Mouse (Mus musculus) cerebellum, adult 2 months (tissue): ENCODE measurements at regions not wholly inside any gene's neighbourhood (a gene's known extent, or its start where the extent isn't known, plus 50 kb on each side); places are given as distances from the start of the nearest gene placed in this dataset.

ENCODE experiments used
- DNase-seq, 2 experiments: peaks; one replicate each; pipeline ENCODE4 v3.0.0; 2021
- H3K27ac ChIP-seq: fragments of 200-500 bp; 2 replicates; pipeline ENCODE4 v1.5.1; 2012; ENCODE audit warnings: low read length, control low read depth, inconsistent platforms; ENCODE audit not compliant: insufficient read depth
- H3K27me3 ChIP-seq: fragments of 200-500 bp; 2 replicates; pipeline ENCODE4 v1.6.1; 2012; ENCODE audit warnings: inconsistent platforms, mild to moderate bottlenecking, low read length, moderate library complexity; ENCODE audit not compliant: control insufficient read depth, insufficient read depth
- H3K4me1 ChIP-seq: fragments of 200-500 bp; 2 replicates; pipeline ENCODE4 v1.6.1; 2011; ENCODE audit warnings: low read length; ENCODE audit not compliant: control insufficient read depth, insufficient read depth
- H3K4me3 ChIP-seq: fragments of 200-500 bp; replicated peaks from 2 replicates; pipeline ENCODE3; 2011; ENCODE audit warnings: mild to moderate bottlenecking, low read depth, low read length, control low read depth; ENCODE audit not compliant: insufficient read depth
- CTCF ChIP-seq: fragments of 200-500 bp; IDR thresholded peaks from 2 replicates; pipeline ENCODE4 v1.5.1; 2011; ENCODE audit warnings: low read depth, mild to moderate bottlenecking, control low read depth, low read length, moderate library complexity, borderline replicate concordance; ENCODE audit not compliant: insufficient read depth
- POLR2A ChIP-seq: fragments of 200-500 bp; IDR thresholded peaks from 2 replicates; pipeline ENCODE4 v1.6.1; 2011; ENCODE audit warnings: low read length, control low read depth, borderline replicate concordance; ENCODE audit not compliant: insufficient read depth
- WGBS: fragments of 180-500 bp; shearing (Covaris S2); methylation state at CpG from one replicate; pipeline ENCODE4 v1.1.7; 2018; 5-methylcytosine and 5-hydroxymethylcytosine counted together

DNA sequence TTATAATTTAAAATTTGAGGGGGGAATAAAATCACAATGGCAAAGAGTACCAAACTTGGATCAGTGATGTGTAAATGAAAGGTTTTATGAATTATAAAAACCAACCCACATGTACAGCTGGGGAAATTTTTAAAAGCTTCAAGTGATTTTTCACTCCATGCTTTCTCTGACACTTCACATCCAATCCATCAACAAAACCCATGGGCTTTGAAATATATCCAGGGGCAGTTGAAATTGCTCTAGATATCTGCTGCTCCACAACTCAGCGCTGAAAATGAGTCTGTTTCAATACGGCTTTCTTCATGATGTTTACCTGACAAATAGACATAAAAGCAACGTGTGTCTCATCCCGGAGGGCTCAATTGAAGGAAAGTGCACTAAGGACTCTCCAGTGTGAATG lies 214.3 kb upstream of the Klhl1 start:
- H3K27me3 ChIP-seq, result no peaks in the 10 kb centered on the region
- no peak for DNase-seq
- no peak overlapping the region for H3K27ac ChIP-seq
- H3K4me3 ChIP-seq, result no peak overlapping the region
- WGBS, result 72% methylated on average over 4 of the region's 4 CpGs
- TF ChIP-seq POLR2A (no peak), CTCF (no peak)
- H3K4me1 ChIP-seq, result no peaks in the 10 kb centered on the region

DNA sequence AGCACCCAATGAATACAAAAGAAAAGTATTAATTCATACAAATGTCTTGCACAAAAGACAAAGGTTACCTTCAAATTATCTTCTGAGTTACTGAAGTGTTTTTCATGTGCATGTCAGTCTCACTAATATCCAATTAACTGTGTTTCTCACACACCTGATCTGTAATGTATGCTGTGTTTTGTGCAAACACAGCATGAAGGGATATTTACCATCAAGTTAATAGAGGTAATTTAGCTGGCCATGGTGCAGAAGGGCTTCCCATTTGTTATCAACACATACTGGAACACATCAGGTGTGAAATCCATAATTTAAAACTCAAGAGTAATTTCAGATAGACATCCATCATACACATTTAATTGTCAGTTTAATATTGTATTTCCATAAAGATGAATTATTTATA lies 178.2 kb upstream of the Klhl1 start:
- no peak for DNase-seq
- H3K27me3 ChIP-seq, result no peaks in the 10 kb centered on the region
- H3K4me3 ChIP-seq, result no peak overlapping the region
- TF ChIP-seq CTCF, result no peak
- TF ChIP-seq POLR2A, result no peak
- H3K27ac ChIP-seq, result no peak overlapping the region
- H3K4me1 ChIP-seq, result no peaks in the 10 kb centered on the region

DNA sequence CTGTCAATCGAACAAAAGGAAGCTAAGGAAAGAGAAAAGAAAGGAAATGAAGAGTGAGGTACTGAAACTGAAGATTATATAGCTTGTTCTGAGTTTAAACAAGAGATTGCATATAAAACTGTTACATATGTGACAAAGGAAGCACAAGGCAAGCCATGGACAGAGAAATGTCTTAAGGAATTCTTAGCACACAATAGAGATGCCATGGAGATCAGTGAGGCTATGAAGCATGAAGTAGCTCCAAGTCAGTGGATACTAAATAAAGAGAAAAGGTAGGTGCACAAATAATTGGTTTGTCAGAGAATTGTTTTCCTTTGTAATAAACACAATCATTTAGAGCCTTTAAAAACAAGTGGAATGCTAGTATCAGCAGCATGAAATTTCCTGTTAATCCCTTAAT lies 172.0 kb upstream of the Klhl1 start:
- DNase-seq, result no peak
- Histone ChIP-seq H3K4me1 (no peaks in the 10 kb centered on the region), H3K27ac (no peak overlapping the region), H3K27me3 (no peaks in the 10 kb centered on the region), H3K4me3 (no peak overlapping the region)
- no peak for TF ChIP-seq CTCF
- no peak for TF ChIP-seq POLR2A
- WGBS, result 32% methylated on average over 1 of the region's 1 CpGs

DNA sequence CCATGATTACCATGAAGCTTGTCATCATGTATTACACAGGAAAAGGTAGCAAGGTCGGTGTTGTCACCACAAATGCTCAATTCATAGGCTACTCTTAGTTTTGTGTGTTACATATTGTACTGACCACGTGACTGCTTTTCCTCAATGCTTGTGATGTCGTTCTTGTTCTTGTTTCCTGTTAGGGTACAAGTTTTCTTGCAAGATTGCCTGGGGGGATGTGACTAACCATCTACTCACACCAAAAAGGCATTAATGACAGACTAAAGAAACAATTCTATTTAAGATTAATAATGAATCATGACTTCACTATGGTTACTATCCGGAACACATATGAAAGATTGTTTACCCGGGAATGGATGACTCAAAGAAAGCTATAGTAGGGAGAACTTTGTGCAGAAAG lies 165.0 kb upstream of the Klhl1 start:
- TF ChIP-seq CTCF, result no peak
- Histone ChIP-seq H3K4me1 (no peaks in the 10 kb centered on the region), H3K27ac (no peak overlapping the region), H3K27me3 (no peaks in the 10 kb centered on the region), H3K4me3 (no peak overlapping the region)
- no peak for DNase-seq
- WGBS, result 80% methylated on average over 5 of the region's 5 CpGs

DNA sequence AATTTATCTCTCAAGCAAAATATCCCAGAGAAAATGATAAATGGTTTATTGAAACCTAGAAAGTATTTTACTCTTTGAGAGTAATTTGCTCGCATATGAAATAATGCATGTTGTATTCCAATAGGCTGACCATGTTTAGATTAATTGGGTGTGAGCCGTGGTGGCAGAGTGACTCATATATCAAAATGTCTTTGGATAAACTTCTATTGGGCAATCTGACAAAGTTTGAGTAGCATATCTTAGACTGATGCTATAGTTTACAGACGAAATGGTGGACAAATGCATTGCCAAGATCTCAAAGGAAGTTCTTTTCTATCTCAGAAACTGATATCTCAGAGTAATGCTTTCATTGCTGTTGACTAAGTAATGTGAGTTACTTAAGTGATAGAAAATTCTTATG lies 162.8 kb upstream of the Klhl1 start:
- 81% methylated on average over 3 of the region's 3 CpGs for WGBS
- no peak for TF ChIP-seq POLR2A
- no peak for TF ChIP-seq CTCF
- DNase-seq, result no peak
- H3K27ac ChIP-seq, result no peak overlapping the region
- H3K4me1 ChIP-seq, result no peaks in the 10 kb centered on the region
- no peak overlapping the region for H3K4me3 ChIP-seq
- H3K27me3 ChIP-seq, result no peaks in the 10 kb centered on the region

DNA sequence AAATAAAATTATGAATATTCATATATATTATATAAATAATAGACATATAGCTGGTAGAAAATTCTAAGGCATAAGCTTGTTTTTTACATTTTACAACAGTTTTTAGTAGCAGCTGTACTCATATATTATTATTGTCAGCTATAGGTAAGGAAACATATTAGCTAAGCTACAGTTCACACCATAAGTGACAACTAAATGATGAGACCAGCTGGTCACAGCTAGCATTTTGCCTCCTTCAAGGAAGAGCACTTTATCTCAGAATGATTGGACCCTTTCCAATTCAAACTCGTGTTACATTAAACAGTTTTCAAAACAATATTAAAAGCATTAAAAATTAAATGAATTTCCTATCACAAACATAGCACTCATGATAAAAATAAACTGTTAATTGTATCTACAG lies 157.3 kb upstream of the Klhl1 start:
- no peaks in the 10 kb centered on the region for H3K4me1 ChIP-seq
- no peak overlapping the region for H3K27ac ChIP-seq
- TF ChIP-seq CTCF, result no peak
- TF ChIP-seq POLR2A, result no peak
- 10% methylated on average over 1 of the region's 1 CpGs for WGBS
- H3K27me3 ChIP-seq, result no peaks in the 10 kb centered on the region
- no peak overlapping the region for H3K4me3 ChIP-seq
- DNase-seq, result no peak

DNA sequence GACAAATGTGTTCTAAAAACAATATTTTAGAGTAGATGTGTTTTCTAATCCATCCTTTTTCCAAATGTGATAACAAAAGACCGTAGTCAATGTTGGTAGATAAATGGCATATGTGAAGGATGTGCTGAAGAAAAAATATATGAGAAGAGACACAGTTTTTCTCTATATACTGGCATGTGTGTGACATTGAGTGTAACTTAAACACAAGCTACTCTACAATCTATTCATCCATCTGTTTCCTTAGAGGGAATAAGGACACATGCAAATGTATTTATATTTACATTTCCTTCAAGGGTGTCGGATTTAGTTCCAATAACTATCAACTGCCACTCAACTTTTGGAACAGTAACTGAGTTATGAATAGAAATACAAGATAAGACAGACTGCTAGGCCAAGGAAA lies 149.7 kb upstream of the Klhl1 start:
- Histone ChIP-seq H3K27me3 (no peaks in the 10 kb centered on the region), H3K4me3 (no peak overlapping the region)
- WGBS, result 87% methylated on average over 2 of the region's 2 CpGs

DNA sequence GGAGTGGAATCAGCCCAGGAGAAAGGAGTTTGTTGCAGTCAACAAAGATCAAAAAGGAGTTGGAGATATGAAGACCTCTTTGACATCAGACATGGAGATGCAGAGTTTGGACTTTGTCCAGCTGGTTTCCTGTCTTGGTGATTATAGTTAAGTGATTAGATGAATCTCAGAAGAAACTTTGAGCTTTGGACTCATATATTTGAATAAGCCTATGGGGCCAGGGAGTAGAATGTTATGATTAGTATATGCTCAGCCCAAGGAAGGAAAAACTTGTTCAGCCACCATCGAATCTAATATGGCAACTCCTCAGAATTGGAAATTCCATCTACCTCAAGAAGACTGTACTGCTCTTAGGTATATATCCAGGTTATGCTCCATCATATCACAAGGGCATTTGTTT lies 137.6 kb upstream of the Klhl1 start:
- Histone ChIP-seq H3K4me3 (no peak overlapping the region), H3K27me3 (no peaks in the 10 kb centered on the region), H3K27ac (no peak overlapping the region), H3K4me1 (no peaks in the 10 kb centered on the region)
- no peak for TF ChIP-seq CTCF
- no peak for TF ChIP-seq POLR2A
- no peak for DNase-seq
- WGBS, result 92% methylated on average over 1 of the region's 1 CpGs

More for the DNA sequence above, 149.7 kb upstream of the Klhl1 start:
- Histone ChIP-seq H3K4me1 (no peaks in the 10 kb centered on the region), H3K27ac (no peak overlapping the region)
- TF ChIP-seq POLR2A, result no peak
- no peak for TF ChIP-seq CTCF
- DNase-seq, result no peak

DNA sequence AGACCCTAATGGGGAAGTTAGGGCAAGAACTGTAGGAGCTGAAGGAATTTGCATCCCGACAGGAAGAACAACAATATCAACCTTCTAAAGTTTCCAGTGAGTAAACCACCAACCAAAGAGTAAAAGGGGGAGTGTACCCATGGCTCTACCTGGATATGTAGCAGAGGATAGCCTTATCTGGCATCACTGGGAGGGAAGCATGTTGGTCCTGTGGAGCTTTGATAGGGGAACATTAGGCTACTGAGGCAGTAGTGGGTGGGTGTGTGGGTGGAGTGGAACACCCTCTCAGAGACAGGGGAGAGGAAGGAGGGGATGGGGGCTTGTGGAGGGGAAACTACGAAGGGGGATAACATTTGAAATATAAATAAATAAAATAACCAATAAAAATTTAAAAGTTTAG lies 111.4 kb upstream of the Klhl1 start:
- TF ChIP-seq POLR2A (no peak), CTCF (no peak)
- Histone ChIP-seq H3K4me1 (no peaks in the 10 kb centered on the region), H3K4me3 (no peak overlapping the region), H3K27ac (no peak overlapping the region), H3K27me3 (no peaks in the 10 kb centered on the region)
- WGBS, result 79% methylated on average over 2 of the region's 2 CpGs
- DNase-seq, result no peak
